Mouse (Mus musculus) hematopoietic stem cell, adult 5-6 weeks (primary cell): ENCODE data around the gene Itpkb. TPM values are rescaled to one million over a fixed set of nuclear protein-coding genes. Genes with fewer than 3 reads are reported as not detected.

Experiments
- ATAC-seq, 2 experiments: fragments of 125-278 bp in 1 of 2; replicated peaks in 1 of 2; 2 replicates each; pipeline ENCODE4 v1.8.0; 2016 to 2017; ENCODE audit warnings: inconsistent platforms in 2 of 2, mild to moderate bottlenecking in 2 of 2, moderate number of reproducible peaks in 2 of 2, low read depth in 1 of 2, moderate TSS enrichment in 1 of 2; ENCODE audit not compliant: low FRiP score in 2 of 2, poor library complexity in 2 of 2, severe bottlenecking in 2 of 2, insufficient read depth in 1 of 2, low TSS enrichment in 1 of 2
- total RNA-seq: library from RNA; stranded (forward); fragments of 172-1452, 232-1000 nt; gene quantifications from 2 replicates; pipeline ENCODE4 v1.2.3, GENCODE M21; 2017

The Itpkb gene
- total RNA-seq: 25.3 and 26.5 TPM in 2 replicates

- ATAC-seq: peak; percentile 89
Measured at GRCm38 (mm10) chr1:180330145-180330706, at the start of gene Itpkb. Gene Itpkb, plus strand, starts transcription at chr1:180330485.

GRCm38 (mm10) chr1:180282581-180282980 is 47.7 kb upstream of the Itpkb start:
- no peak for ATAC-seq

GRCm38 (mm10) chr1:180283813-180284768 is 46.2 kb upstream of the Itpkb start:
- ATAC-seq: no peak

- no peak for ATAC-seq
Measured at GRCm38 (mm10) chr1:180286081-180286831, 44.0 kb upstream of the Itpkb start.

GRCm38 (mm10) chr1:180288227-180288626 is 42.1 kb upstream of the Itpkb start:
- ATAC-seq: no peak

- ATAC-seq: peak in 1 of 2 experiments; percentile 24; a peak in 2 of 4 replicates
Measured at GRCm38 (mm10) chr1:180288872-180289468, 41.3 kb upstream of the Itpkb start.

- no peak for ATAC-seq
Measured at GRCm38 (mm10) chr1:180289788-180290187, 40.5 kb upstream of the Itpkb start.

- no peak for ATAC-seq
Measured at GRCm38 (mm10) chr1:180290358-180290757, 39.9 kb upstream of the Itpkb start.

- peak; percentile 74 to 78 for ATAC-seq
Measured at GRCm38 (mm10) chr1:180296088-180296487, 34.2 kb upstream of the Itpkb start.

- no peak for ATAC-seq
Measured at GRCm38 (mm10) chr1:180299697-180300096, 30.6 kb upstream of the Itpkb start.

- ATAC-seq: peak; percentile 25 to 41; a peak in 1 of 4 replicates
Measured at GRCm38 (mm10) chr1:180300292-180300691, 30.0 kb upstream of the Itpkb start.

GRCm38 (mm10) chr1:180300997-180301396 is 29.3 kb upstream of the Itpkb start:
- no peak for ATAC-seq

- ATAC-seq: peak; percentile 29 to 44
Measured at GRCm38 (mm10) chr1:180302253-180303120, 27.8 kb upstream of the Itpkb start.

- ATAC-seq: no peak
Measured at GRCm38 (mm10) chr1:180303600-180303999, 26.7 kb upstream of the Itpkb start.

- ATAC-seq: no peak
Measured at GRCm38 (mm10) chr1:180306889-180307288, 23.4 kb upstream of the Itpkb start.

- no peak for ATAC-seq
Measured at GRCm38 (mm10) chr1:180307661-180308060, 22.6 kb upstream of the Itpkb start.

- ATAC-seq: no peak
Measured at GRCm38 (mm10) chr1:180308897-180309296, 21.4 kb upstream of the Itpkb start.
